Mouse (Mus musculus) MN1 (cell line): ENCODE data around the gene C1rl.
A peak's percentile ranks its signal among the peaks of the same experiment; 100 is the strongest.
"Not testable (repeated sequence)": the region's sequence is repeated elsewhere in the genome, so short reads cannot be mapped to it uniquely, and the experiment has no call there.

ENCODE experiments used
- DNase-seq: peaks from one replicate; pipeline ENCODE4 v3.0.0-alpha.2; 2016; ENCODE audit warnings: low spot score

Gene C1rl

DNA sequence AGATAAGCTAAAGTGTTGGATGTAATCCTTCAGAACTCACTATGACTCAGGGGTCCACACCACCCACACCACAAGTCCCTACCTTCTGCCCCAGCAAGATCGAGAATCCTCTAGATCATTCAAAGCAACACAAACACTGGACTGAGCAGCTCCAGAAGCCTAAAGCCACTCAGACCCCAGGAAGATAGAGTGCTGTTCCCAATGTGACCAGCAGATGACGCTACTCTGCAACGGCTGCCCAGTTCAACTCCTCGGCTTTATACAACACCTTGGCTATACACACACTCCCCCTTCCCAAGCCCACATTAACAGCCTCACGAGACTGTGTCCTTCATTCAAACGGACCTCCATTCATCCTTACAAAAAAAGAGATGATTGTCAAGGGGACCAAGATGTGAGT is 20.1 kb upstream of the C1rl start:
- no peak for DNase-seq

- DNase-seq, result peak; percentile 89
These were observed 18.3 kb upstream of the C1rl start for GRCm38 (mm10) chr6:124474621-124475020.

- peak; percentile 28 for DNase-seq
These were observed 17.4 kb upstream of the C1rl start for GRCm38 (mm10) chr6:124475335-124476075.

DNA sequence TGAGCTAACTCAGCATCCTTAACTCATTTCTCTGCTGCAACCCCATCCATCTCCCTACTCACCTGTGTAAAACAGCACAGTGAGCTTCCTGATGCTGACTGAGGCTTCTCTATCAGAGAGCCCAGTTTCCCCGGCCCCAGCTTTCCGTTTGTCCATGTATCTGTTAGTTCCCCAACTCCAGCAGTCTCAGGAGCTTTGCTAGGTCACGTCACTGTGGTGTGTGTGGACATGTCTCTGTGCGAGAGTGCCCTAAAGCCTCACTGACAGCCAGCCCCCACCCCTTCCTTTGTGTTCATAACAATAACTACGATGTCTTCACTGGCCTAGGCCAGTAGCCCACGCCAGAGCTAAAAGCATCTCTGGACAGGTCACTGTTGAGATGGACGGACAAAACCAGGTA is 16.7 kb upstream of the C1rl start:
- DNase-seq, result no peak

DNA sequence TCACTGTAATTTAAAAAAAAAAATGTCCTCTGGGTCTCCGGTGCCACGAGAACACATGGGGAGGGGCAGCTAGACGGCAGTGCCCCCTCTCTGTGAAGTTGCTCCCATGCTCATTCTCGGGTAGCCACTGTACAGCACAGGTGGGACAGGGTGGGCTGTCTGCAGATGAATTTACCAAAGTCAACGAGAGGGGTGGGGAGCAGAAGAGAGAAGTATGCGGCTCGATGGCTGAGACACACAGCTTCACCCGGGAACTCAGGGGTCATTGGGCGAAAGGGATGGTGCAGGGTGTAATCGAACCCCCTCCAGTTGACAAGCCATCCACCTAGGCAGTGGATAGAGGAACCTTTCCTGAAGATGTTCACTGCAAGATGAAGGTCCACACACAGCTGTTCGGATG is 16.1 kb upstream of the C1rl start:
- DNase-seq, result no peak

DNA sequence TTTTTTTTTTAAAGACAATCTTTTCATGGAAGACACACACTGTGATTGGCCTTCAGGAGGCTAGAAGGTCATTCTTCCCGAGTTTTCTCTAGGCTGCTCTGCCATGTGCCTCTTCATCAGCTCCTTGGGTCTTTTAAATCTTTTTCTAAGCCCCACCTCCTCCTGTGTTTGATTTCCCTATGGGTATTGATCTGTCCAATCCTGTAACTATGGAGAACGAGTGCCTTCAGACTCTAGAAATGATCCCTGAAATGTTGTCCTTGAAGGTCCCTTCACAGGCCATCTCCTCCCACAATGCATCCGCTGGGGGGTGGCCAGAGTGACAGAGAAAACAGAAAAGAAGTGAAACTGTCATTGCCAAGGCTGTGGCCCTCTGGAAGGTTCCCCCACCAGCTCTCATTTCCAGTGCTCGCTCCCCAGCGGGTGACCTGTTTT is 15.7 kb upstream of the C1rl start:
- no peak for DNase-seq

DNA sequence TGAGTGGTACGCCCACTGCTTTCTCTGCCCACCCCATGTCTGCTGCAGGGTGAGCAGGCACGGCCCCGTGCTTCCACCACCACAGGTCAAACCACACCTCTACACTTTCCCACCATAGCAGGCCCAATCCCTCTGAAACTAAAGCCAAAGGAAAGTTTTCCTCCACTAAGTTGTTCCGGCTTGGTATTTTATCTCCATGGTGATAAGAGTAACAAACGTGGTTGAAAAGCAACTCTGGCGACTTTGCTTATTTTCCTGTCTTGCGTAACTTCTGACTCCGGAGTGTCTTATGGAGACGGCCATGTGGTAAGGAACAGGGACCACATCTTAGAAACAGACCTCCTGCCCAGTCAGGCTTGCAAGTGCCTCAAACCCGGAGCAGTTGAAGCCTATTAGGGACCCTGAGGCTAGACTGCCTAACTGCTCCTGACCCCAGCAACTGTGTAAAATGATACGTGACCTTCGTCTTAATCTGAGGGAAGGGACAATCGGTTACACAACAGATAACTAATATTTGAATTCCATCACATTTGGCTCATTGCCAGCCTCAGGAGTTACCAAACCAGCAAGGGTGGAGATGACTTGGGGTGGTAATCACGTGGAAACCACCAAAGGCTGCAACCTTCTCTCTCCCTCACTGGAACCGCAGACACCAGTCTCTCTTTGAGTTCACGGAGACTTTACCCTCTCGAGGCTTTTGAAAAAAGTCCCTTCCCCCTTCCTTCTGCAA is 14.8 kb upstream of the C1rl start:
- DNase-seq, result peak; percentile 22

DNA sequence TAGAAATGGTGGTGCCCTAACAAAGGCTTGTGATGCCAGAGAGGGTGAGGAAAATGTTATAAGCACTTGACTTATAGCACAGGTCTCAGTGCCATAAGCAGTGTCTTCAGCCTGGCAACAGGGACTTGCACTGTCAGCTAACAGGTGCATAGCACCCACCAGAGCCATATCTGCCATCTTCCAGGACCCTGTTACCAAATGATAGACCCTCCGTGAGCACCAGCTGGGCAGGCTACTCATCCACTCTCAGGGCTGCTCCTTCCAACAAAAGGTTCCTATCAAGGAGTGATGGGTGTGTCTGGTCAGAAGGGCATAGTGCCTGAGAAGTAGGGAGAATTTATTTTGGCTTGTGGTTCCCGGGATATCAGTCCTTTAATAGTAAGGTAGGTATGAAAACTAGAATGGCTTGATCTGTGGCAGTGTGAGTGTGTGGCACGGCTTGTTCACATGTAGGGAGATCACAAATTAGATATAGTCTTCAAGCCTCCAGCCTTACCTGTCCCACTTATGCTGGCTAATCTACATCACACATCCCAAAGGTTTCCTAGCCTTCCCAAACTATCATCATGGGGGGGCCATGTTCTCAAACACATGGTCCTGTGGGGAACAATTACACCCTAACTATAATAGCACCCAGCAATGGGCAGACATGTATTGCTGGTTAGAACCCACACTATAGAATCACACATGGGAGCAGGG is 13.9 kb upstream of the C1rl start:
- DNase-seq, result no peak

GRCm38 (mm10) chr6:124479573-124479930 is 13.4 kb upstream of the C1rl start:
- no peak for DNase-seq

DNA sequence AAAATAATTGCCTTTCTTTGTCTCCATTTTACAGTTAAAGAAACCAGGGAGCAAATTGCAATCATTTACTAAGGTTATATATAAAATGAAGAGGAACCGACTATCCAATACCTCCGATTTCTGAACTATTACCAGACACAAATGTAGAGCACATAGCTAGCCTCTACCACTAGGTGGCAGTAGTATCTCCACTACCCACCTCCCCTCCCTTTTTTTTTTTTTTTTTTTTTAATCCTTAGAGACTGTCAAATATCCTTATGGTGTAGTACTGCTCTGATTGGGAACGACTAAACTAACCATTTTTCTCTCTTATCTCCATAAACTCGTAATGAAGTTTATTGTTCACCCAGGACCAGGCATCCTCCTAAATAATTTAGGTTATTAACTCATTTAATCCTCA is 12.6 kb upstream of the C1rl start:
- peak; percentile 79 for DNase-seq

DNA sequence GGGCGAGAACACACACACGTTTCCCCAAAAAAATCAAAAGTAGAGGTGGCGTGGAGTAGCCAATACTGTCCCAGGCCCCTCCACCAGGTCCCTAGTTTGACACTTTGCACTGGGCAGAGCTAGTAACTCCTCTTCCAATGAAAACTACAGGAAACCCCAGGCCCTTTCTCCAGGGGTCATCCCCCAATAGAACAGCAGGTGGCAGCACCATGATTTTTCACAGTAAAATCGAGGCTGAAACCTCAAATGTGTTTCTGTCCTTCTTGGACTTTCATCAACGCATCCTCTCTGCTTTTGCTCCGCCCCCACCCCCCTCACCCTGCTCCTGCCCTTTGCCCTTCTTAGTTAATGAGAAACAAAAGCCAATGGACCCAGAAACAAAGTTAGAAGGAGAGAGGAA is 11.3 kb upstream of the C1rl start:
- DNase-seq, result peak; percentile 75

GRCm38 (mm10) chr6:124483831-124484230 is 9.1 kb upstream of the C1rl start:
- DNase-seq, result not testable (repeated sequence)

DNA sequence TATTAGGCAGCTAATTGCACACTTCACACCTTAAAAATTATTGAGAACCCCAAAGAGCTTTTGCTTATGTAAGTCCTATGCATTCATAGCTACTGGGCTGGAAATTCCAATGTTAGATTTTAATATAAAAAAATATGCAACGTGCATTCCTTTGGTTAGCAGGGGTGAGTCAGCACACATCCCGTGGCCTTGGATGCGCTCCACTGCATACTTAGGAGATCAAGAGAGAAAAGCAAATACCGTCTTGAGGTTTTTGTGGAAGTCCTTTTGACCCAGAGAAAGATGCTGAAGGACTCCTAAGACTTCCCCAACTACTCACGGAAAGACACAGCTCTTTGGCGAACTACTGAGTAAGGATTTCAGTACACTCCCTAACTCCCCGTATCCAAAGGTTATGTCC is 8.1 kb upstream of the C1rl start:
- DNase-seq, result no peak

DNA sequence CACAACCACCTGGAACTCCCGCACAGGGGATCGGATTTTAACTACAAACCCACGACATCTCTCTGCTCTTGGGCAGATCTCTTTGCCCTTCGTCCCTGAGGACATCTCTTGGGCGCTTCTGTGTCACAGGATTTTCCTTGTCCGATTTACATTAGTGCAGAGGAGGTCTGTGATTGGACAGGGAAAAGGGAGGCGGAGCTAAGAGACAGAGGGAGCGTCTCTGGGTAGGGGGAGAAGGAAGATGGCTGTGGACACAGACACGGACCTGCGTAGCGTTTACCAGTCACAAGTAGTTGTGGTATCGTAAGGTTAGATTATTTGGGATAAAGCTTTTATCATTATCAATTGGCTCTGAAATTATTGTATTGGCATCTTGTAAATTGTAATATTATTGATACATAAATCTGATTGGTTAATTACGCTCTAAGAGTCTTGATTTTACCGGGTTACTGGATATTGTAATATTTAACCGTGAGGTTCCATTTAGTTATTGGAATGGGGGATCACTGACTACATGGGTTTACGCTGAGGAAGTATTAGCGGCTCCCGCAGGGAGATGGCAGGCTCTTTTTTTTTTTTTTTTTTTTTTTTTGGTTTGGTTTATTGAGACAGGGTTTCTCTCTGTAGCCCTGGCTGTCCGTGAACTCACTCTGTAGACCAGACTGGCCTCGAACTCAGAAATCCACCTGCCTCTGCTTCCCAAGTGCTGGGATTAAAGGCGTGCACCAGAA is 7.3 kb upstream of the C1rl start:
- DNase-seq, result peak; percentile 48

- DNase-seq, result no peak
These were observed 5.4 kb upstream of the C1rl start for GRCm38 (mm10) chr6:124487509-124487908.

- no peak for DNase-seq
These were observed 4.0 kb upstream of the C1rl start for GRCm38 (mm10) chr6:124488952-124489351.

DNA sequence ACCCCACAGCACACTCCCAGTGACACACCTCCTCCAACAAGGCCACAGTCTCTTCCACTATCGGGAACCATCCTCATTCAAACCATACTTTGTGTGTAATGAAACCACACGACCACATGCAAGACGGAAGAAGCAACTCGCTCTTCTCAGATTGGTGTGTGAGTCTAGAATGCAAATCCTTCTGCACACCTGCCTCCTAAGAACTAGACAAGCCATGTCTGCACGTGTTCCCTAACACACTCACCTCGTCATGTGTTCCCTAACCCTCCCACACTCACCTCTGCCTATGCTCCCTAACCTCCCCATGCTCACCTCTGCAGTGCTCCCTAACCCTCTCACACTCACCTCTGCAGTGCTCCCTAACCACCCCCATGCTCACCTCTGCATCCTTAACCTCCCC is 1.5 kb upstream of the C1rl start:
- DNase-seq, result no peak

DNA sequence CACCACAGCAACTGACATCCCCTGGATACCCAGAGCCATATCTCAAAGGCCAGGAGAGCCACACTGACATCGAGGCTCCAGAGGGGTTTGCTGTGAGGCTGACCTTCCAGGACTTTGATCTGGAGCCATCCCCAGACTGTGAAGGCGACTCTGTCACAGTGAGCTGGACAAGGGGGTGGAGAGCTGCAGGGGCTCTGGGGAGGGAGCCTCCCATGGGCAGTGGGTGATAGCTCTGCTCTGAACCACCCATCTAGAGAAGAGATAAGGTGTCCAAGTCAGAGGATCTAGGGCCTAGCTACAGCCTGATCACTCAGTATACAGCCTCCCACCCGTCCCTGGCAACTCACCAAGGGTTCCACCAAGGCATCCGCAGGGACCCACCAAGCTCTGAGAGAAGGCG is 973 bp downstream of the C1rl start:
- no peak for DNase-seq

DNA sequence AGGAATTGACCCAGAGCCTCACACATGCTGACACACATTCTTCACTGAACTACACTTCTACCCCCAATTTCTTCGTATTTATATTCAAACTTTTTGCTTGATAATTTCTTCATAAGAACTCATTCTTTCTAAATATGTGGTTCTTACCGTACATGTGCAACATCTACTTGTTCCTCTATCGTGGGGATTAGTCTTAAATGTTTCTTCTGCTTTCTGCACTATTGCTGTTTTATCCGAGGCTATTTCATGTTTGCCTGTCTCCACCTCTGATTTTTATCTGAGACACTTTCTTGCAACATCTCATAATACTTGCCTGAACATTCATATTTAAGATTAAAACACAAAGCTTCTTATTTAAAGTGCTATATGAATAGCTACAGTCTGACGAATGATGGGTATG is 3.1 kb downstream of the C1rl start:
- DNase-seq, result no peak

GRCm38 (mm10) chr6:124499914-124500566 is 7.1 kb downstream of the C1rl start:
- DNase-seq, result no peak

DNA sequence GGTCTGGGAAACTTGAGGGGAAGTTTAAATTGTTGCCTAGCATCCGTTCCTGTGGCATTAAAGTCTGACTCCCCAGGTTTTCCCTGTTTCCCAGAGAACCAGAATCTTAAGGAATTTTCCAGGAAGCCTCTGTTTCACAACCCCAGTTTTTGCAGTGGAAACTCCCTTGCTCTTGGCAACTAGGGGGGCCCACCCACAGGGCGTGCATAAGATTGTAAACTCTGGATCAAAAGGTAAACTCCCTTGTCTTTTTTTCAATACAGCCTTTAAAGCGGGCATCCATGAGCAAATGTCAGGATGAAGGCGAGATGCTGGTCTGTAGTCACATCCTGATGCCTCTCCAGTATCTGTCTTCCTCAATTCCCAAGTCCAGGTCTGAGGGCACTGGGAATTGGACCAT is 8.6 kb downstream of the C1rl start:
- DNase-seq, result no peak

- no peak for DNase-seq
These were observed 9.1 kb downstream of the C1rl start for GRCm38 (mm10) chr6:124502021-124502420.
